Mouse (Mus musculus) spleen, postnatal 4 days (tissue): ENCODE data around the gene Anapc16.
"Not testable (repeated sequence)": the region's sequence is repeated elsewhere in the genome, so short reads cannot be mapped to it uniquely, and the experiment has no call there.

Experiments used
- DNase-seq, 2 experiments: peaks; one replicate each; pipeline ENCODE4 v3.0.0; 2022; ENCODE audit warnings: low spot score in 2 of 2

Anapc16 gene

DNA sequence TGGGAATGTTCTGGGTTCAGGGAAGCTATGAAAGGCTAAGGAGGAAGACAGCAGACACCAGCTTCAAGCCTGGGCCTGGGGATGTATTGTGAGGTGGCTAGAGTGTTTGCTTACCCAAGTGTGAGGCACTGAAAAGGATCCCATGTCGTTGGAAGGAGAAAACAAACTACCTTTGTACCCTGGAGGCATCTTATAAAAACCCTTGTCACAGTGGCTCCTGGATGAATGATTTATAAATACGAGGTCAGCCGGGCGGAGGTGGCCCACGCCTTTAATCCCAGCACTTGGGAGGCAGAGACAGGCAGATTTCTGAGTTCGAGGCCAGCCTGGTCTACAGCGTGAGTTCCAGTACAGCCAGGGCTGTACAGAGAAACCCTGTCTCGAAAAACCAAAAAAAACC is 1.3 kb downstream of the Anapc16 start:
- not testable (repeated sequence) for DNase-seq

- no peak for DNase-seq
These were observed 3.9 kb downstream of the Anapc16 start for GRCm38 (mm10) chr10:59999057-59999456.

GRCm38 (mm10) chr10:59997591-59997990 is 5.3 kb downstream of the Anapc16 start:
- DNase-seq, result peak; percentile 65 to 78

DNA sequence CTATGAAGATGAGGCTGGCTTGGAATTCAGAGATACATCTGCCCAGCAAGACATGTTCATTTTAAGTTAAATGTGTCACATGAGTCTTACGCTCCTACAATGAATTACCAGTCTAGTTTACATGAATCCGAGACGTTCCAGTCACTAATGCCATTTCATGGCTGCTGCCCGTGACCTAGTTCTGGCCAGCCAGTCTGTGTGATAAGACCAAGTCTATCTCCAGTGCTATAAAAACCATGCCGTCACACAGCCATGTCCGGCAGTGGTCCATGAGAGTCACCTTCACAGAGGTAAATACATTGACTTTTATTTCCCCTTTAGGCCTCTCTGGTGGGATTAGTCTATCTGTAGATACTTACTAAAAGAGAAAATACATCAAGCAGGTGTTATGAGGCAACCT is 7.0 kb downstream of the Anapc16 start:
- DNase-seq, result no peak

- DNase-seq, result not testable (repeated sequence)
These were observed 9.1 kb downstream of the Anapc16 start for GRCm38 (mm10) chr10:59993813-59994212.

GRCm38 (mm10) chr10:59992024-59992423 is 10.9 kb downstream of the Anapc16 start:
- no peak for DNase-seq

DNA sequence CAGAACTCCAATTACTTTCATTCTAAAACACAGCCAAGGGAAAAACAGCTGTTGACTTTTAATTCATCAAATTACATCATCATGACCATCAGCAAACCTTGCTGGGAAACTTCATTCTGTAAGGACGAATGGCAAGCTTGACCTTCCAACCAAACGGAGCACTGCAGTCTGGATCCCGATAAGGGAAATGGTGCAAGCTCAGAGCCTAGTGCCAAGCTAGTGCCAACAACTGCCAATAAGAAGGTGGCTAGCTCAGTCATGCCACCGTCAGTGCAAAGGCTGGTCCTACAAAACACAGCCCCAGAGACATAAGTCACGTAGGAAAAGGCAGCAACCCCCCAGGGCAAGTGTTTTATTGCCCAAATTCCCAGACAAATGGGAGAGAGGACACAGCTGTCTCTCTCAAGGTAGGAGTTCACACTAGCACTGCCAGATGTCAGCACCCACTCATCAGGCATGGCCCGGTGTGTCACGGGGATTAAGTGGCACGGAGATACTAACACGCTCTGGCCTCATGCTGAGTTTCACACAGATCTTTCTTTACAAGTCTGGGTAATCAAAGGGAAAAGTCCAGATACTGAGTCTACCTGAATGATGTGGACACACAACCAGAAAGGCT is 11.6 kb downstream of the Anapc16 start:
- no peak for DNase-seq

DNA sequence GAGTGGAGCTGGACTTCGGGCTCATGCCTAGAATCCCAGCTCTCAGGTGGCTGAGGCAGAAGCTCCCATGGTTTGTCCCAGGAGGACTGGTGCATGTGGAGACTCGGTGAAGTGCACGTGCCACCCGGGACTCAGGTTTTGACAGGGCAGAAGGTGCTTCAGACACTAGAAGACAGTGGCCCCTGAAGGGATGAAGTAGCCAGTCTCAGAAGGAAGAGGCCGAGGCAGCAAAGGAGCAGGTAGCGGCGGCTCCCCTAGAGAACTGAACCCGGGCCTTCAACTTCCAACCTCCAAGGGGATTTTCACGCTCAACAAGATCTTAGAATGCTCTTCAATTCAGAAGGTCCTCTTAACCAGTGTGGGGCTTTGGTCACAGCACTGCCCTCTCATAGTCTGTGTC is 12.5 kb downstream of the Anapc16 start:
- no peak for DNase-seq

DNA sequence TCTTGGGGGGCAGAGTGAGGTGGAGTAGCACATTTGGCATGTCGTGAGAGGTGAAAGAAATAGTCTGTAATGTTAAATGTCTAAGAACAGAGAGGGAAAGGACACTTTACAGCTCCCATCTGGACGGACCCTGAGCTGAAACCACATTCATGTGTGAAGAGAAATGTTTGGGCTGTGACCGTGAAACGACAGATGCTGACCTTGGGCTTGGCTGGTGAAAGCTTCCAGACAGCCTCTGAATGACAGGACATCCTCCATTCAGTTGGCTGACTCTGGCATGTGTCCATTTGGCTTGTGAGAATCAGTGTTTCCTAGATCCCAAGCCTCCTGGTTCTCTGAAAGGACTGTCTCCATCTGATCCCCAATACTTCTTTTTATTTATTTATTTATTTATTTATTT is 14.9 kb downstream of the Anapc16 start:
- no peak for DNase-seq

DNA sequence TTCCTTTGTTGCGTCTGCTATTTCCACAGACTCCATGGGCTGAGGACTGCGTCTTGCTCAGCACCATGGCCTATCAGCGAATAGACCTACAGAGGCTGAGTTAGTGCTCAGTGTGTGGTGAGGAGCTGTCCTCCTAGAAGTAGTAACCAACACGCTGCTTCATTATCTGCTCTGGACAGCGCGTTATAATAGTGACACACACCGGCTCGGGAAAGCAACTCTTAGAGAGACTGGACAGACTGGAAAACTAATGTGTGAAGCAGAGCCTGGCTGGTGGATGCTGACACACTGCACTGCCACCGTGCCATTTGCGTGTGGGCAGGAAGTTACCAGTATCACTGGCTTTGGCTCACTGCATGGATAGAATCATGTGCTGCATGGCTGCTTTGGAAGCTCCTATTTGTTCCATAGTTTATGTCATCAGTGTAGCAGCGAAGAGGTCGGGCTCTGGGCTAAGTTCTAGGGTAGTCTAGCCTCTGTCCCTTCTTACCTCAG is 20.5 kb downstream of the Anapc16 start:
- DNase-seq, result no peak

- no peak for DNase-seq
These were observed 21.1 kb downstream of the Anapc16 start for GRCm38 (mm10) chr10:59981792-59982191.

DNA sequence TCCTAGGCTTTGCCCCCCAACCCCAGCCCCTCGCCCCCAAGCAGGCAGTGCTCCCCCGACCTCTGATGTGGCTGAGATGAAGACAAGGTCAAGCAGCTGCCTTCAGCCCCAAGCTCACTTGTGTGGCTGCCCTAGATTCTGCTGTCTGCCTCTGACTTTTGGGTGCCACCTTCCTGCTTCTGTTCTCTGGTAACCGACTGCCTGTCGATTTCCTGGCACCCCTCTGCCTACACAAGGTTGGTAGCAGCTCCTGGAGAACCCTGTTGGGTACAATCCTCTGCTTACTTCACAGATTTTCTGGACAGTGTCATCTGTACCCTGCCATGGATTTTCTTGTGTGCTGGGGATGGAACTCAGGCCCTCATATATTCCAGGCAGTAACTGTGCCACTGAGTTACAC is 21.6 kb downstream of the Anapc16 start:
- DNase-seq, result no peak

GRCm38 (mm10) chr10:59980815-59981244 is 22.1 kb downstream of the Anapc16 start:
- DNase-seq, result peak; percentile 67 to 80

GRCm38 (mm10) chr10:59978873-59979743 is 23.8 kb downstream of the Anapc16 start:
- DNase-seq, result peak in 1 of 2 experiments; percentile 49

DNA sequence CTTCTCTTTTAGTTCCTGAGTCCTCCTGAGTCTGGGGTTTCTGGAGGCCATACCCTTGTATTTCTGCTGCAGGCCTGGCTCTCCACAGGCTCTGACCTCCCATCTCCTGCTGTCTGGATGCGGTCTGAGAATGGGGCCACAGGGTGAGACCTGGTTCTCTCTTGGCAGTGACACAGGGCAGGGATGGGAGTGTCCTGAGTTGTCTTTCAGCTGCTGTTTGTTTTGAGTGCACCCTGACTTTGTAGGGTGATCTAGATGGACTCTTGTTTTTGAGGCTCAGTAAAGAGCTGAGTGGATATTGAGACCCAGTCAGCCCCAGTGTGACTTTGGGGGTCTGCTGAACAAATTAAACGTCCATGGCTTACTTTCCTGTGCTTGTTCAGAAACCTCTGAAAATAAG is 24.5 kb downstream of the Anapc16 start:
- no peak for DNase-seq

DNA sequence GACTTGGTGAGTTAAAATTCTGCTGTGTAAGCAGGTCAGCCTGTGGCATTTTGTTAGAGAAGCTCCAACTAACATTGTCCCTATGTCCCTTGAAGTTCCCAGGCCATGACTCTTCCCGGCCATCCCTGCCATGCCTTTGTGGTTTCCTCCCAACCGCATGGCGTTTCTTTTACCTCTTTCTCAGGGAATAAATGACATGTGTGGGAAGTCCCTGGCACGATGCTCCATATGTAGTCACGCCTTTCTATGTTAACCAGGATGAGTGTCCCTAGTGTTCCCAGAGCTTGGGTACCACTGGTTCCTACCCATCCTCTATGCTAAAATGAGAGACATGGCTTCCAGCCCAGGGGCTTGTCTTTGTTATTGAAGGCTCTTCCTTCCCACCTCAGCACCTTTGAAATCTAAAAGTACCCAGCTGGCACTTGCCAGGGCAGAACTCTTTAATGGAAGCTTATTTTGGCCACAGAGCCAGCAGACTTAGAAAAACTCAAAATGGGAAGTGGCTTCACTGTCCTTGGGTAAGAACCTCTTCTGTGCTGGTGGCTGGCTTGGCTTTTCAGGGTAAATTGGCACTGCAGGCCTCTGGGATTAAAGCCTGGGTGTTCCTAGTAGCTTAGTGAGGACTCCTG is 25.1 kb downstream of the Anapc16 start:
- DNase-seq, result no peak

DNA sequence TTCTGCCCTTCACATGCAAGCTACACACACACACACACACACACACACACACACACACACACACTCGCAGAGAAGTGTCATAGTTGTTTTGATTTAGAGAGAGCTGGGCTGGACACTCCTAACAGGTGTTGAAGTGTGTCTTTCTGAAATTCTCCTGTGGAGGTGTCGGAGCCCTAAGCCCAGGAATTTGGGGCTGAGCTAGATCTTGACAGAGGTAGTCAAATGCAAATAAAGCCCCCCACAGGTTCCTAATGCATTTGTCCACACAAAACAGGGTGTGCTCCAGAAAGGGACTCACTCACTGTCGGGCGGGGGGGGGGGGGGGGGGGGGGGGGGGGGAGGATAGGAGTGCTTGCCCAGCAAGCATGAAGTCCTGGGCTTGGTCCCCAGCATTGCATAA is 25.8 kb downstream of the Anapc16 start:
- no peak for DNase-seq

DNA sequence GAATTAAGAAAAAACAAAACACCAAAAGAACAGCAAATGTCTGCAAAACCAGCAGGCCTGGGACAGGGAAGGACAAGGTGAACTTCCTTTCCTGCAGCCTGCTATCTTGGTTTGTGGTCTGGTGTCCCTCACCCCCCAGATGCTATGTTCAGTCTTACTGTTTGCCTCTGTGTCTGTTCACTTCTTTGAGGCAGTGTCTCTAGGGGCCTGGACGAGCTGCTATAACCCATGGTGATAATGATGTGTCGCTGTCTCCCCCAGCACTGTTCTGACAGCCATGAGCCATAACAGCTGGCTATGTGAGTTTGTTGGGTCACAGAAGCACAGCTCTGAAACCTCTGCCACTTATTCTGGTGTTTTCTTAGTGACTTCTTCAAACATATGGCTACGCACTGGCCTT is 28.1 kb downstream of the Anapc16 start:
- DNase-seq, result no peak

- DNase-seq, result peak; percentile 59 to 74
These were observed 28.7 kb downstream of the Anapc16 start for GRCm38 (mm10) chr10:59974191-59974664.

DNA sequence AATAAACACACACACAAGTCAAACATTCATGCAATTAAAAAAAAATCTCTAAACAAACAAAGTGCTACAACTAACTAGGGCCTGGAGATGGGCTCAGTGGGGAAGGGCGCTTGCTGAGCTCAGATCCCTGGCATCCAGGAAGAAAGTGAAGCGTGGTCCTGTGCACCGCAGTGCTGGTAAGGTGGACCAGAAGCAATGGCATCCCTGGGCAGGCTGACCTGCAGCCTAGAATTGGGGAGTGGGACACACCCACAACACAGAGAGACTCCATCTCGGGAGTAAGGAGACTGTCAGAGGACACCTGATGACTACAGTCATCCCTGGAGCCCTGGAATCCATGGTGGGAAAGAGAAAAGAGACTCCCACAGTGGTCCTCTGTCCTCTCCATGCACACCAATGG is 29.5 kb downstream of the Anapc16 start:
- DNase-seq, result no peak

DNA sequence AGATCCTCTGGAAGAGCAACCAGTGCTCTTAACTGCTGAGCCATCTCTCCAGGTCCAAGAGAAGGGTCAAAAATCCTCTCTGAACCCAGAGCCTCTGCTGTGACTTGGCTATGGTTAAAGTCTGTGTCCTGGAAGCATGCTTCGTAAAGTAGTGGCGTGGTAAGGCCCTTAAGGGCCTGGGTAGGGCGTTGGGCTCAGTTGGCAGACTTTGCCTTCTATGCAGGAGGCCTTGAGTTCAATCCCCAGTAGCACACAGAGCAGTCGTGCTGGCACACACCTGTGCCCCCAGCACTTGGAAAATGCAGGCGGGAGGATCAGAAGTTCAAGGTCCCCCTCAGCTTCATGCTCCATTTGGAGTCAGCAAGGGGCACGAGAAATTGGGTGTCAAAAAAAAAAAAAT is 29.9 kb downstream of the Anapc16 start:
- no peak for DNase-seq

DNA sequence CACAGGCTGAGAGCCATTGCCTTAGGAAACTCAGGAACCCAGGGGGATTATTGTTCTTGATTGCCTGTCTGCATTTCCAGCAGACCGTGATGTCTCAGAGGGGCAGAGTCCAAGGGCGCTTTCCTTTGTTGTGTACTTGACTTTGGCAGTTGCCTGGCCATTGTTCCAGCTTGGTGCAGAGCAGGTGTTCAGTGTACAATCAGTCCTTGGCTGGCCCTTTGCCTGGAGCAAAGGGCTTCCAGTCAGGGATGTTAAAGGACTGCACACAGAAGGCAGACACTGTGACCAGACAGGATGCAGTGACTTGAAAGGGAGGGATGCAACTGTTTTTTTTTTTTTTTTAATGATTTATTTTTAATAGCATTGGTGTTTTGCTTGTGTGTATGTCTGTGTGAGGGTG is 30.4 kb downstream of the Anapc16 start:
- no peak for DNase-seq
